Mouse (Mus musculus) liver, adult 2 months (tissue): ENCODE measurements at regions not wholly inside any gene's neighbourhood (a gene's known extent, or its start where the extent isn't known, plus 50 kb on each side); places are given as distances from the start of the nearest gene placed in this dataset.
A peak's percentile ranks its signal among the peaks of the same experiment; 100 is the strongest.

ENCODE experiments used
- DNase-seq: peaks from one replicate; pipeline ENCODE4 v3.0.0-alpha.2; 2011; ENCODE audit warnings: low read depth, low spot score; ENCODE audit errors: extremely low read depth
- H3K27ac ChIP-seq: fragments of 200-500 bp; replicated peaks from 2 replicates; pipeline ENCODE4 v1.5.1; 2012; ENCODE audit warnings: low read depth, mild to moderate bottlenecking, control low read depth, inconsistent platforms, low read length; ENCODE audit not compliant: insufficient read depth
- H3K27me3 ChIP-seq: fragments of 200-500 bp; 2 replicates; pipeline ENCODE4 v1.6.1; 2012; ENCODE audit warnings: mild to moderate bottlenecking, moderate library complexity, low read length, inconsistent platforms; ENCODE audit not compliant: control insufficient read depth, insufficient read depth
- H3K36me3 ChIP-seq: fragments of 200-500 bp; 2 replicates; pipeline ENCODE4 v1.6.1; 2012; ENCODE audit warnings: low read length, inconsistent platforms; ENCODE audit not compliant: control insufficient read depth, insufficient read depth
- H3K4me1 ChIP-seq: fragments of 200-500 bp; 2 replicates; pipeline ENCODE4 v1.6.1; 2011; ENCODE audit warnings: low read length; ENCODE audit not compliant: control insufficient read depth, insufficient read depth
- H3K4me3 ChIP-seq: fragments of 200-500 bp; 2 replicates; pipeline ENCODE4 v1.5.1; 2011; ENCODE audit warnings: low read depth, mild to moderate bottlenecking, control low read depth, low read length, moderate library complexity; ENCODE audit not compliant: insufficient read depth
- H3K79me2 ChIP-seq: fragments of 200-500 bp; 2 replicates; pipeline ENCODE4 v1.6.1; 2012; ENCODE audit warnings: inconsistent platforms, mild to moderate bottlenecking, low read length, moderate library complexity; ENCODE audit not compliant: control insufficient read depth, insufficient read depth
- H3K9ac ChIP-seq: fragments of 200-500 bp; 2 replicates; pipeline ENCODE4 v1.6.1; 2012; ENCODE audit warnings: low read depth, mild to moderate bottlenecking, control low read depth, inconsistent platforms, low read length
- CTCF ChIP-seq: fragments of 200-500 bp; IDR thresholded peaks from 2 replicates; pipeline ENCODE4 v1.5.1; 2011; ENCODE audit warnings: low read depth, low read length, control low read depth
- POLR2A ChIP-seq: fragments of 200-500 bp; IDR thresholded peaks from 2 replicates; pipeline ENCODE4 v1.6.1; 2011; ENCODE audit warnings: low read length, control low read depth; ENCODE audit not compliant: insufficient read depth; ENCODE audit errors: extremely low read depth
- WGBS: fragments of 180-500 bp; shearing (Covaris S2); methylation state at CpG from one replicate; pipeline ENCODE4 v1.1.7; 2018; 5-methylcytosine and 5-hydroxymethylcytosine counted together

DNA sequence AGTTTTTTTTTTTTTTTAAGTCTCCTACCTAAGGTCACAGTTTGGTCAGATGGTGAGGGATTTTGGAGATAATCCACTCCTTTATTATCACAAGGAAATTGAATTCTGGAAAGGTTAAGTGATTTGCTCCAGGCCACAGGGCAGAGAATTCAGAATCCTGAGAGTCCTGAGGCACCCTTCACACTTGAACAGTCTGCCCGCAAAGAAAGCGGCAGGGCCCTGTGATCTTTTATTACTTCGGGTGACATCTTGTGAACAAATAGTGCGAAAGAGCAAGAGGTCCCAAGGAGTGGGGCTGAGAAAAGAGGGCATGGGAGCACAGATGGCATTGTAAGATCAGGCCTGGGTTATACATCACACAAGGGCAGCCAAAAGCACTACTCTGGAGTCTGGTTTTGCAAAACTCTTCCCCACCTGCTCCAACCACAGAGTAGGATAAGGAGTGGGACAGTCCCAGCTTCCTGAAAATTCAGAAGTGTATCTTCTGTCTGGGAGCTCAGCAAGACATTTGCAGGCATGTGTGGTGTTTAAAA is 150.5 kb upstream of the Wdr11 start:
- no peak for TF ChIP-seq CTCF
- no peak for TF ChIP-seq POLR2A
- Histone ChIP-seq H3K4me1 (no peaks in the 10 kb centered on the region), H3K27ac (no peak overlapping the region), H3K36me3 (no peaks in the 10 kb centered on the region), H3K27me3 (no peaks in the 10 kb centered on the region), H3K4me3 (no peak overlapping the region), H3K79me2 (no peaks in the 10 kb centered on the region), H3K9ac (no peak overlapping the region)
- WGBS, result 77% methylated on average over 4 of the region's 4 CpGs
- no peak for DNase-seq

- Histone ChIP-seq H3K27me3 (no peaks in the 10 kb centered on the region; the same call in 1 of the 2 replicates), H3K9ac (no peak overlapping the region), H3K27ac (no peak overlapping the region), H3K36me3 (no peaks in the 10 kb centered on the region), H3K4me1 (no peaks in the 10 kb centered on the region), H3K79me2 (no peaks in the 10 kb centered on the region), H3K4me3 (no peak overlapping the region)
- WGBS, result 5% methylated on average over 3 of the region's 3 CpGs
- no peak for TF ChIP-seq CTCF
- no peak for TF ChIP-seq POLR2A
- peak; percentile 6 for DNase-seq
Observed at GRCm38 (mm10) chr7:129469496-129469895, 122.2 kb upstream of the Wdr11 start.

GRCm38 (mm10) chr7:129483736-129484135 is 107.9 kb upstream of the Wdr11 start:
- DNase-seq, result no peak
- H3K4me3 ChIP-seq, result no peak overlapping the region
- no peaks in the 10 kb centered on the region for H3K4me1 ChIP-seq
- H3K36me3 ChIP-seq, result no peaks in the 10 kb centered on the region
- no peak overlapping the region for H3K9ac ChIP-seq
- WGBS, result 75% methylated on average over 5 of the region's 5 CpGs
- TF ChIP-seq CTCF (no peak), POLR2A (no peak)
- no peaks in the 10 kb centered on the region for H3K79me2 ChIP-seq
- H3K27ac ChIP-seq, result no peak overlapping the region
- H3K27me3 ChIP-seq, result no peaks in the 10 kb centered on the region

GRCm38 (mm10) chr7:129506894-129507293 is 84.8 kb upstream of the Wdr11 start:
- Histone ChIP-seq H3K36me3 (no peaks in the 10 kb centered on the region), H3K4me1 (no peaks in the 10 kb centered on the region), H3K27me3 (no peaks in the 10 kb centered on the region), H3K79me2 (no peaks in the 10 kb centered on the region), H3K4me3 (no peak overlapping the region), H3K9ac (no peak overlapping the region), H3K27ac (no peak overlapping the region)
- TF ChIP-seq POLR2A (no peak), CTCF (peak; percentile 31; the same call in 1 of the 2 replicates)
- 20% methylated on average over 2 of the region's 2 CpGs for WGBS
- peak; percentile 39 for DNase-seq

- Histone ChIP-seq H3K27ac (no peak overlapping the region; the same call in 1 of the 2 replicates), H3K4me3 (no peak overlapping the region), H3K4me1 (no peaks in the 10 kb centered on the region), H3K36me3 (no peaks in the 10 kb centered on the region), H3K27me3 (no peaks in the 10 kb centered on the region), H3K9ac (no peak overlapping the region), H3K79me2 (no peaks in the 10 kb centered on the region)
- DNase-seq, result peak; percentile 6
- 61% methylated on average over 10 of the region's 10 CpGs for WGBS
- no peak for TF ChIP-seq CTCF
- TF ChIP-seq POLR2A, result no peak
Observed at GRCm38 (mm10) chr7:129509631-129510132, 82.0 kb upstream of the Wdr11 start.

GRCm38 (mm10) chr7:129514619-129515018 is 77.0 kb upstream of the Wdr11 start:
- no peaks in the 10 kb centered on the region for H3K36me3 ChIP-seq
- H3K4me1 ChIP-seq, result no peaks in the 10 kb centered on the region
- no peaks in the 10 kb centered on the region for H3K27me3 ChIP-seq
- no peak overlapping the region for H3K4me3 ChIP-seq
- no peak overlapping the region for H3K9ac ChIP-seq
- no peak for DNase-seq
- H3K79me2 ChIP-seq, result no peaks in the 10 kb centered on the region
- no peak for TF ChIP-seq POLR2A
- TF ChIP-seq CTCF, result no peak
- H3K27ac ChIP-seq, result no peak overlapping the region
- 38% methylated on average over 7 of the region's 7 CpGs for WGBS
